ENCODE assay signal across 29 mouse cellular contexts in genomic region chr16:65554267-65554666, GRCm38 (mm10). TPM values are rescaled to one million over a fixed set of nuclear protein-coding genes. Genes with fewer than 3 reads are reported as not detected.
A peak's percentile ranks its signal among the peaks of the same experiment; 100 is the strongest.
DNase-seq lines count a peak whose midpoint lies in the region; ATAC-seq lines count a peak whose summit lies in the region.
"Had no signal": no experiment of that assay in that cellular context is flagged by ENCODE, and none has a peak within 500 bp of the region (broad histone marks: within the 10 kb centered on the region; RNA-seq: fewer than 3 reads in every experiment).

No protein-coding gene starts in this region.

- ATAC-seq in kidney, embryonic 15.5 days (replicated peaks; ENCODE audit: low FRiP score): peak; percentile 18; the same call in 1 of the 2 replicates
- ATAC-seq in kidney, embryonic 16.5 days (ENCODE audit: low FRiP score, low TSS enrichment): peak; percentile 54; the same call in 1 of the 2 replicates
- ATAC-seq in stomach, embryonic 16.5 days (ENCODE audit: insufficient read depth, low FRiP score): no peak
- ATAC-seq: forebrain, postnatal 0 days; midbrain, embryonic 15.5 days; Patski had no signal

- no peak overlapping the region for H3K4me3 ChIP-seq in heart, embryonic 10.5 days
- no peak overlapping the region for H3K4me3 ChIP-seq in kidney, embryonic 15.5 days (replicated peaks)
- H3K4me3 ChIP-seq in kidney, embryonic 16.5 days (ENCODE audit: low read length): no peak overlapping the region
- H3K4me3 ChIP-seq in stomach, embryonic 16.5 days (replicated peaks; ENCODE audit: low read length): no peak overlapping the region
- H3K4me3 ChIP-seq: embryonic facial prominence, embryonic 12.5 days; hindbrain, embryonic 15.5 days; limb, embryonic 15.5 days; midbrain, embryonic 15.5 days; neural tube, embryonic 12.5 days had no signal

- no peak overlapping the region for H3K4me2 ChIP-seq in kidney, embryonic 15.5 days
- no peak overlapping the region for H3K4me2 ChIP-seq in kidney, embryonic 16.5 days (replicated peaks; ENCODE audit: low read depth, low read length)
- no peak overlapping the region for H3K4me2 ChIP-seq in stomach, embryonic 16.5 days (ENCODE audit: low read depth, low read length)
- H3K4me2 ChIP-seq: embryonic facial prominence, embryonic 12.5 days; hindbrain, embryonic 15.5 days; limb, embryonic 15.5 days; midbrain, embryonic 15.5 days; neural tube, embryonic 12.5 days had no signal

- H3K9ac ChIP-seq in kidney, embryonic 15.5 days: no peak overlapping the region
- H3K9ac ChIP-seq in kidney, embryonic 16.5 days (replicated peaks; ENCODE audit: low read length): no peak overlapping the region
- H3K9ac ChIP-seq in stomach, embryonic 16.5 days (ENCODE audit: low read length): no peak overlapping the region
- H3K9ac ChIP-seq: embryonic facial prominence, embryonic 12.5 days; forebrain, postnatal 0 days; hindbrain, embryonic 15.5 days; limb, embryonic 15.5 days; liver, embryonic 14.5 days; midbrain, embryonic 15.5 days; neural tube, embryonic 12.5 days had no signal

- no peak overlapping the region for H3K27ac ChIP-seq in heart, embryonic 10.5 days
- peak overlapping the region; percentile 64 for H3K27ac ChIP-seq in kidney, embryonic 15.5 days
- H3K27ac ChIP-seq in kidney, embryonic 16.5 days (ENCODE audit: low read length): no peak overlapping the region
- peak overlapping the region; percentile 23; the same call in 1 of the 2 replicates for H3K27ac ChIP-seq in stomach, embryonic 16.5 days (ENCODE audit: low read length)
- H3K27ac ChIP-seq: embryonic facial prominence, embryonic 12.5 days; hindbrain, embryonic 15.5 days; limb, embryonic 15.5 days; liver, embryonic 14.5 days; midbrain, embryonic 15.5 days; neural tube, embryonic 12.5 days had no signal

- peaks cover 6% of the 10 kb centered on the region; the same call in 1 of the 2 replicates for H3K36me3 ChIP-seq in heart, embryonic 10.5 days
- H3K36me3 ChIP-seq in kidney, embryonic 15.5 days: peaks cover 4% of the 10 kb centered on the region; the same call in 1 of the 2 replicates
- H3K36me3 ChIP-seq in kidney, embryonic 16.5 days (ENCODE audit: insufficient read depth, low read length): 0 out of 2 replicates have a peak, but pooled peaks cover 4% of the 10 kb centered on the region
- H3K36me3 ChIP-seq in stomach, embryonic 16.5 days (ENCODE audit: control insufficient read depth, insufficient read depth, low read length): no peaks in the 10 kb centered on the region
- H3K36me3 ChIP-seq: midbrain, embryonic 15.5 days; neural tube, embryonic 12.5 days had no signal

- peak; percentile 2 to 14 for DNase-seq in heart, adult 9 months (ENCODE audit: low spot score in 2 of 2)
- no peak for DNase-seq in heart, embryonic 10.5 days (ENCODE audit: low spot score)
- DNase-seq in kidney, adult 18-20 months: no peak
- DNase-seq in c-Kit-positive CD71-positive TER-119-positive erythroid progenitor cells, embryonic 14.5 days (ENCODE audit: low spot score): no peak
- DNase-seq: B cell, adult 2 months; cerebellum, adult 18-20 months; cerebellum, postnatal 25 days; forebrain, postnatal 0 days; layer of hippocampus, adult 9-11 months; left cerebral cortex, postnatal 4 days; lung, postnatal 4 days; right cerebral cortex, postnatal 14 days; thymus, postnatal 25 days had no signal

- H3K9me3 ChIP-seq in heart, embryonic 10.5 days: no peaks in the 10 kb centered on the region
- H3K9me3 ChIP-seq in kidney, embryonic 15.5 days (replicated peaks): no peaks in the 10 kb centered on the region
- H3K9me3 ChIP-seq in kidney, embryonic 16.5 days (ENCODE audit: low read length): no peaks in the 10 kb centered on the region
- H3K9me3 ChIP-seq in stomach, embryonic 16.5 days (replicated peaks; ENCODE audit: control insufficient read depth, low read length): no peaks in the 10 kb centered on the region
- H3K9me3 ChIP-seq: embryonic facial prominence, embryonic 12.5 days; G1E; hindbrain, embryonic 15.5 days; limb, embryonic 15.5 days; midbrain, embryonic 15.5 days; neural tube, embryonic 12.5 days had no signal

- no peaks in the 10 kb centered on the region for H3K27me3 ChIP-seq in heart, embryonic 10.5 days (ENCODE audit: insufficient read depth, poor library complexity, severe bottlenecking)
- no peaks in the 10 kb centered on the region for H3K27me3 ChIP-seq in kidney, embryonic 15.5 days
- H3K27me3 ChIP-seq in kidney, embryonic 16.5 days (ENCODE audit: insufficient read depth, low read length): no peaks in the 10 kb centered on the region
- H3K27me3 ChIP-seq in stomach, embryonic 16.5 days (ENCODE audit: control insufficient read depth, insufficient read depth, low read length): no peaks in the 10 kb centered on the region
- H3K27me3 ChIP-seq: CH12.LX; embryonic facial prominence, embryonic 12.5 days; hindbrain, embryonic 15.5 days; limb, embryonic 15.5 days; midbrain, embryonic 15.5 days; neural tube, embryonic 12.5 days; Patski had no signal

- WGBS in heart, embryonic 10.5 days: 86% methylated on average over 5 of the region's 5 CpGs
- 57% methylated on average over 5 of the region's 5 CpGs for WGBS in kidney, embryonic 15.5 days
- 55% methylated on average over 5 of the region's 5 CpGs for WGBS in kidney, embryonic 16.5 days
- 83% methylated on average over 5 of the region's 5 CpGs for WGBS in stomach, embryonic 16.5 days

- H3K4me1 ChIP-seq in heart, embryonic 10.5 days: no peaks in the 10 kb centered on the region
- 0 out of 2 replicates have a peak, but pooled peaks cover 6% of the 10 kb centered on the region for H3K4me1 ChIP-seq in kidney, embryonic 15.5 days
- H3K4me1 ChIP-seq in kidney, embryonic 16.5 days (ENCODE audit: insufficient read depth, low read length): peaks cover 4% of the 10 kb centered on the region; the same call in 1 of the 2 replicates
- no peaks in the 10 kb centered on the region for H3K4me1 ChIP-seq in stomach, embryonic 16.5 days (ENCODE audit: control insufficient read depth, insufficient read depth, low read length)
- H3K4me1 ChIP-seq: embryonic facial prominence, embryonic 12.5 days; hindbrain, embryonic 15.5 days; limb, embryonic 15.5 days; midbrain, embryonic 15.5 days; neural tube, embryonic 12.5 days had no signal

RNA-seq across cellular contexts. Expression of gene Chmp2b, which starts 8.3 kb away (rescaled TPM):
- polyA plus RNA-seq in heart, embryonic 10.5 days (2016; fragmentation: Nextera tagmentation; extraction: Ambion mirVana): 40.9 and 43.4 TPM in 2 replicates
- 87.6 and 89.5 TPM in 2 replicates for polyA plus RNA-seq in kidney, embryonic 15.5 days (2015; fragmentation: Nextera tagmentation; extraction: Ambion mirVana)
- polyA plus RNA-seq in kidney, embryonic 16.5 days (2015; fragmentation: Nextera tagmentation; extraction: Ambion mirVana): 96.6 and 97.2 TPM in 2 replicates
- 107 and 119 TPM in 2 replicates for polyA plus RNA-seq in stomach, embryonic 16.5 days (2015; fragmentation: Nextera tagmentation; extraction: Ambion mirVana)

RNA-seq across cellular contexts. Expression of gene Pou1f1, which starts 34.0 kb away (rescaled TPM):
- polyA plus RNA-seq in heart, embryonic 10.5 days (2016; fragmentation: Nextera tagmentation; extraction: Ambion mirVana): not detected in 2 replicates
- 0.09 TPM in 1 of 2 replicates, not detected in the other for polyA plus RNA-seq in kidney, embryonic 15.5 days (2015; fragmentation: Nextera tagmentation; extraction: Ambion mirVana)
- not detected in 2 replicates for polyA plus RNA-seq in kidney, embryonic 16.5 days (2015; fragmentation: Nextera tagmentation; extraction: Ambion mirVana)
- polyA plus RNA-seq in stomach, embryonic 16.5 days (2015; fragmentation: Nextera tagmentation; extraction: Ambion mirVana): not detected in 2 replicates
- polyA plus RNA-seq: forebrain, embryonic 11.5 days; forebrain, postnatal 0 days; G1E; gonadal fat pad, adult 2 months; large intestine, adult 2 months; liver, embryonic 14.5 days; lung, embryonic 16.5 days; neural tube, embryonic 12.5 days; Patski had no signal

Comparison
In these comparisons a context has a peak if more than half of its experiments do, and no peak if none do; other contexts are left out.
1. DNase-seq: peak in heart, adult 9 months (2 of 2); none in heart, embryonic 10.5 days (single experiment), kidney, adult 18-20 months (single experiment) and c-Kit-positive CD71-positive TER-119-positive erythroid progenitor cells, embryonic 14.5 days (single experiment).
2. H3K27ac ChIP-seq: peak in kidney, embryonic 15.5 days (single experiment) and stomach, embryonic 16.5 days (single experiment); none in heart, embryonic 10.5 days (single experiment) and kidney, embryonic 16.5 days (single experiment).